Mouse (Mus musculus) thymus, adult 2 months (tissue): ENCODE measurements around the gene Nav1. TPM values are rescaled to one million over a fixed set of nuclear protein-coding genes. Genes with fewer than 3 reads are reported as not detected.

Source experiments
- DNase-seq: peaks from one replicate; pipeline ENCODE4 v3.0.0; 2021
- H3K27ac ChIP-seq: fragments of 200-500 bp; 2 replicates; pipeline ENCODE4 v1.5.1; 2012; ENCODE audit warnings: low read length, control low read depth; ENCODE audit not compliant: control insufficient read depth, insufficient read depth
- H3K27me3 ChIP-seq: fragments of 200-500 bp; 2 replicates; pipeline ENCODE4 v1.6.1; 2012; ENCODE audit warnings: mild to moderate bottlenecking, low read length, moderate library complexity, mixed read lengths; ENCODE audit not compliant: control insufficient read depth, insufficient read depth
- H3K36me3 ChIP-seq: fragments of 200-500 bp; 2 replicates; pipeline ENCODE4 v1.6.1; 2012; ENCODE audit warnings: mild to moderate bottlenecking, low read length, moderate library complexity; ENCODE audit not compliant: control insufficient read depth, insufficient read depth
- H3K4me1 ChIP-seq: fragments of 200-500 bp; replicated peaks from 2 replicates; pipeline ENCODE4 v1.6.1; 2012; ENCODE audit warnings: low read length; ENCODE audit not compliant: control insufficient read depth, insufficient read depth
- H3K4me3 ChIP-seq: fragments of 200-500 bp; 2 replicates; pipeline ENCODE4 v1.5.1; 2012; ENCODE audit warnings: mild to moderate bottlenecking, low read length, control low read depth, moderate library complexity; ENCODE audit not compliant: control insufficient read depth, insufficient read depth
- CTCF ChIP-seq: fragments of 200-500 bp; IDR thresholded peaks from 2 replicates; pipeline ENCODE4 v1.5.1; 2012; ENCODE audit warnings: mild to moderate bottlenecking, control low read depth, low read length, moderate library complexity, borderline replicate concordance; ENCODE audit not compliant: control insufficient read depth, poor library complexity, insufficient read depth; ENCODE audit errors: extremely low read depth
- POLR2A ChIP-seq: fragments of 200-500 bp; IDR thresholded peaks from 2 replicates; pipeline ENCODE4 v1.6.1; 2012; ENCODE audit warnings: mild to moderate bottlenecking, low read length, control low read depth, moderate library complexity; ENCODE audit not compliant: control insufficient read depth, poor library complexity, insufficient read depth; ENCODE audit errors: extremely low read depth
- WGBS: fragments of 180-500 bp; shearing (Covaris S2); methylation state at CpG from one replicate; pipeline ENCODE4 v1.1.7; 2018; 5-methylcytosine and 5-hydroxymethylcytosine counted together
- polyA plus RNA-seq: library from polyadenylated mRNA; depleted of rRNA; stranded (reverse); fragments of >200 nt; gene quantifications from 2 replicates; pipeline ENCODE4 v1.2.3, GENCODE M21; 2012

Gene Nav1
- polyA plus RNA-seq, 1 experiment = 8.7 TPM

GRCm38 (mm10) chr1:135540270-135540669 is 66.8 kb downstream of the Nav1 start:
- no peaks in the 10 kb centered on the region for H3K4me1 ChIP-seq
- 37% methylated on average over 4 of the region's 4 CpGs for WGBS

GRCm38 (mm10) chr1:135538441-135539265 is 68.4 kb downstream of the Nav1 start:
- Histone ChIP-seq H3K27me3 (no peaks in the 10 kb centered on the region), H3K36me3 (no peaks in the 10 kb centered on the region), H3K4me3 (no peak overlapping the region), H3K4me1 (no peaks in the 10 kb centered on the region), H3K27ac (no peak overlapping the region)
- TF ChIP-seq POLR2A = no peak
- no peak for TF ChIP-seq CTCF
- WGBS = 92% methylated on average over 12 of the region's 12 CpGs
- DNase-seq = no peak

More at GRCm38 (mm10) chr1:135540270-135540669, 66.8 kb downstream of the Nav1 start:
- Histone ChIP-seq H3K27ac (no peak overlapping the region), H3K4me3 (no peak overlapping the region), H3K27me3 (no peaks in the 10 kb centered on the region), H3K36me3 (no peaks in the 10 kb centered on the region)
- TF ChIP-seq POLR2A (no peak), CTCF (peak; percentile 76; the same call in 1 of the 2 replicates)
- peak; percentile 77 for DNase-seq

- 88% methylated on average over 7 of the region's 7 CpGs for WGBS
- no peak overlapping the region for H3K27ac ChIP-seq
- TF ChIP-seq CTCF = no peak
- TF ChIP-seq POLR2A = no peak
Observed at GRCm38 (mm10) chr1:135536822-135537221, 70.3 kb downstream of the Nav1 start.

GRCm38 (mm10) chr1:135536326-135536725 is 70.8 kb downstream of the Nav1 start:
- Histone ChIP-seq H3K27ac (no peak overlapping the region), H3K4me3 (no peak overlapping the region), H3K27me3 (no peaks in the 10 kb centered on the region), H3K36me3 (no peaks in the 10 kb centered on the region), H3K4me1 (no peaks in the 10 kb centered on the region)
- WGBS = 85% methylated on average over 2 of the region's 2 CpGs
- TF ChIP-seq CTCF = no peak
- TF ChIP-seq POLR2A = no peak
- no peak for DNase-seq

More at GRCm38 (mm10) chr1:135536822-135537221, 70.3 kb downstream of the Nav1 start:
- no peaks in the 10 kb centered on the region for H3K27me3 ChIP-seq
- no peak for DNase-seq
- no peaks in the 10 kb centered on the region for H3K4me1 ChIP-seq
- H3K4me3 ChIP-seq = no peak overlapping the region
- no peaks in the 10 kb centered on the region for H3K36me3 ChIP-seq

- 84% methylated on average over 4 of the region's 4 CpGs for WGBS
- TF ChIP-seq CTCF (no peak), POLR2A (no peak)
- no peaks in the 10 kb centered on the region for H3K4me1 ChIP-seq
- H3K4me3 ChIP-seq = no peak overlapping the region
- DNase-seq = no peak
- H3K27ac ChIP-seq = no peak overlapping the region
- H3K27me3 ChIP-seq = no peaks in the 10 kb centered on the region
- H3K36me3 ChIP-seq = no peaks in the 10 kb centered on the region
Observed at GRCm38 (mm10) chr1:135535256-135535655, 71.8 kb downstream of the Nav1 start.

- no peaks in the 10 kb centered on the region for H3K27me3 ChIP-seq
- no peak overlapping the region for H3K27ac ChIP-seq
- no peaks in the 10 kb centered on the region for H3K4me1 ChIP-seq
- no peak for TF ChIP-seq POLR2A
- no peak for TF ChIP-seq CTCF
- H3K36me3 ChIP-seq = no peaks in the 10 kb centered on the region
- 65% methylated on average over 4 of the region's 4 CpGs for WGBS
- no peak for DNase-seq
- H3K4me3 ChIP-seq = no peak overlapping the region
Observed at GRCm38 (mm10) chr1:135534782-135535181, 72.3 kb downstream of the Nav1 start.
